7 mouse cellular contexts compared by ENCODE assay signal in genomic region chr10:24317126-24317836, GRCm38 (mm10).
A peak's percentile ranks its signal among the peaks of the same experiment; 100 is the strongest.
DNase-seq lines count a peak whose midpoint lies in the region; ATAC-seq lines count a peak whose summit lies in the region.

No protein-coding gene starts in this region.

- no peaks in the 10 kb centered on the region for H3K27me3 ChIP-seq in liver, embryonic 16.5 days (ENCODE audit: control insufficient read depth, insufficient read depth, low read depth, low read length)

- H3K9ac ChIP-seq in liver, embryonic 16.5 days (ENCODE audit: low read depth, low read length): no peak overlapping the region

- H3K36me3 ChIP-seq in liver, embryonic 16.5 days (ENCODE audit: control insufficient read depth, insufficient read depth): no peaks in the 10 kb centered on the region

- no peaks in the 10 kb centered on the region for H3K9me3 ChIP-seq in liver, embryonic 16.5 days (replicated peaks; ENCODE audit: control insufficient read depth, low read length)

- no peak overlapping the region for H3K4me2 ChIP-seq in liver, embryonic 16.5 days (ENCODE audit: low read depth, low read length)

- 61% methylated on average over 19 of the region's 19 CpGs for WGBS in liver, embryonic 16.5 days (ENCODE audit: insufficient replicate concordance)

- peak; percentile 85 for DNase-seq in Muller cell, postnatal 12 days (ENCODE audit: inconsistent ontology term)
- peak; percentile 78 for DNase-seq in adrenal gland, adult 2 months
- peak; percentile 31 to 43 for DNase-seq in frontal cortex, postnatal 14 days (ENCODE audit: low spot score in 2 of 2)
- peak; percentile 63 to 66 for DNase-seq in kidney, adult 8-10 months
- peak; percentile 46 for DNase-seq in retina, embryonic 14.5 days (ENCODE audit: low spot score)
- no peak for DNase-seq in c-Kit-positive CD71-positive TER-119-positive erythroid progenitor cells, embryonic 14.5 days (ENCODE audit: low spot score)

- H3K4me3 ChIP-seq in liver, embryonic 16.5 days (ENCODE audit: low read depth, low read length): no peak overlapping the region

- peak; percentile 30; the same call in 1 of the 2 replicates for ATAC-seq in liver, embryonic 16.5 days (ENCODE audit: low read depth)

- H3K4me1 ChIP-seq in liver, embryonic 16.5 days (ENCODE audit: control insufficient read depth, low read depth, low read length): no peaks in the 10 kb centered on the region

- H3K27ac ChIP-seq in liver, embryonic 16.5 days (ENCODE audit: low read length): no peak overlapping the region
